Mouse (Mus musculus): ENCODE data around the gene Bckdk.

Gene Bckdk

DNA sequence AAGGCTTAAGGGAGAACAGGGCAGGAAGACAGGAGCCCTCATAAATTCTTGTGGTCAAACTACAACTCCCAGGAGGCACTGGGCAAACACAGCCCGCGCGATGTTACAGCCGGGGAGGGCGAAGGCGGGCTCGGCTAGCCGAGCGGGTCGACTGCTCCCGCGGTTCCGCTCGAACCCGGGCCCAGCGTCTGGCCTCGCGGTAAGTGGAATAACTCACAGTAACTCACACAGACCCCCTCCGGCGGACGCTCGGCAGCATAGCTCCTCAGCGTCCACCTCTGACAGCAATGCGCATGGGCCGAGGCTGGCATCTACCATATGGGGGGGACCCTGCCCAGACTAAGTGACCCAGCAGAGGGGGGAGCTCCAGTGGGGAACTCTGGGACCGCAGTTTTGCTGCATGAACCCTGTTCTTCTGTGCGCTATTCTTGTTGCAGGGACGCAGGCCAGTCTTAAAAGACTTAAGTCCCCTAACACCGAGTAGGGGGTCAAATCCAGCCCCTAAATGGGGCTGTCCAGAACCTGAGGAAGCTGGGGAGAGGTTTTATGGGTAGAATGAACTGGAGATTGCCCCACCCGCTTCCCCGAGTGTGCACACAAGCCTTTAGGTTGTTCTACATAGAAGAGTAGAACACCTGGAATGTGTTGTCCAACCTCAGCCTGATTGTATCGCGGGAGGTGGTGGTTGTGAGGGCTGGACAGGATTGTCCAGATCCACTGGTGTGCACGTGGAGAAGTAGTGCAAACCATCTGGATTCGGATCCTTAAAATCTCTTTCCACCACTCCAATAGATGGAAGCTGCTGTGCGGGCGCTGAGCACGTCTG, at the start of gene Bckdk:
Gene Bckdk, plus strand, starts transcription at position 112 of the 826 bp plus-strand sequence.
- in situ Hi-C loops (cut with MboI; ENCODE audit: low sequenced_read_pairs), result no loop called here

DNA sequence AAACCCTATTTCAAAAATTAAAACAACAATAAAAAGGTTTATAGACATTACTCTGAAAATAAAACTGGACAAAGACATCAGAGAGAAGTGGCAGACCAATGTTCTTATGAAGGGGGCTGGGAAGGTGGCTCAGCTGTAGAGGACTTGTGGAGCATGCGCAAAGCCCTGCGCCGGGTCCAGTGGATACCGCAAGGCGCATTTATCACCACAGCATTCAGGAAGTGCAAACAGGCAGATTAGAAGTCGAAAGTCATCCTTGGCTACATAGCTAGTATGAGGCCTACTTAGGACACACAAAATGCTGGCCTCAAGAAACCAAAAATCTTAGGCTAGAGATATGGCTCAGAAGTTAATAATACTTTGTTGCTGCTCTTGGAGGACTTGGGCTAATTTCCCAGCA, 45.6 kb upstream of the Bckdk start:
- in situ Hi-C loops (cut with MboI; ENCODE audit: low sequenced_read_pairs), result no loop called here

DNA sequence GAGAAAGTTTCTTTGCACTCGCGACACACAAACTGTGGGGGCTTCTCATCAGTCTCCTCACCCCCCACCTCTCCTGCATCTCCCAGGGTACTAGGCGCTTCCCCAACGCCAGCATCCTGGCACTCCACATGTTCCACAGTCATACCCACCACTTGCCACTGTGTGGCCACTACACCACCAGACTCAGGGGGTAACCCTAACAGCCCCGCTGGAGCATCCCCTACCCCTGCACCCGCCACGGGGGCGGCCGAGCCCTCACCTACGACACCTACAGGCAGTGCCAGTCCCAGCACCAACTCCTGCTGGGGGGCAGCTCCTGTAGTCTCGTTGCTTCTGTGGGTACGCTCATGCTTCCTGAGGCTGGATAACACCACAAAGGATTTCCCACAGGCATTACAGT, 37.4 kb upstream of the Bckdk start:
- in situ Hi-C loops (cut with MboI; ENCODE audit: low sequenced_read_pairs), result no loop called here

DNA sequence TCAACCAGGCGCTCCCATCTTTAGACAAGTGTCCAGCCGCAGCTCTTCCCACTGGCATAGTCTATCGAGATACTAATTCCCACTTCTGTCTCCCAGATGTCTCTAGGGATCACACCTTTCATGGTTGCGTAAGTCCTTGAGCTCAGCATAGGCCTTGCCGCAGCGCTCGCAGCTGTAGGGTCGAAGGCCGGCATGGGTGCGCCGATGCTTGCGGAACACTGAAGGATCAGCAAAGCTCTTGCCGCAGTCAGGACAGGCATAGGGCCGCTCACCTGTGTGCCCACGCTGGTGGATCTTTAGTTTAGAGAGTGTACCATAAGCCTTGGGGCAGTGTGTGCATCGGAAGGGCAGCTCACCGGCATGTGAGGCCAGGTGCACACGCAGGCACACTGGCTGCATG, 36.2 kb upstream of the Bckdk start:
- in situ Hi-C loops (cut with MboI; ENCODE audit: low sequenced_read_pairs), result no loop called here

DNA sequence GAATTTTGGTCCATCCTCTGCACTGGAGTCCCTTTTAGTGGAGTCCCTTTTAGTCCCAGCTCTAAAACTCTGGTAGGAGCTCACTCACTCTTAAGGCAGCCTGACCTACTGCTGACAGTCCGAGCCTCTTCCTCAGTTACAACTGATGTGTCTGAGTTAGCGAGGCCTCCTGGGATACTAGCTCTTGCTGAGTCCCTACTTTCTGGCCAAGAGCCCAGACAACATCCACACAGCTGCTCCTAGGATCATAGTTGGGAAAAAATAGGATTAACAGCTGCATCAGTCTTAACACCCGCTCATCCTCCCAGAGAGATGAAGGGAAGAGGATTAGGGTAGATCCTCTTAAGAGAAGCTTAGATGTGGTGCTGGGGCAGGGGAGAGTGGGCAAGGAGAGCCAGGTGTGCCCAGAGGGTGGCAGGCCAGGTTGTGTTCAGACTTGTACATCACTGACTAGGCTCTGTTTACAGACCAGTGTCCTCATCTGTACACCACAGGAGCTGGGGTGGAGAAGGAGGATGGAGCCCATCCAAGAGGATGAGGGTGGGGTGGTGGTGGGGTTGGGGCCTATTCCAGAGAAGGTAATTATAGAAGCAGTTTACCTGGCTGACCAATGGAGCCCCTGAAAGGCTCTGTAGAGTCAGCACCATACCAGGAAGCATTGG, 34.6 kb upstream of the Bckdk start:
- in situ Hi-C loops (cut with MboI; ENCODE audit: low sequenced_read_pairs), result no loop called here

DNA sequence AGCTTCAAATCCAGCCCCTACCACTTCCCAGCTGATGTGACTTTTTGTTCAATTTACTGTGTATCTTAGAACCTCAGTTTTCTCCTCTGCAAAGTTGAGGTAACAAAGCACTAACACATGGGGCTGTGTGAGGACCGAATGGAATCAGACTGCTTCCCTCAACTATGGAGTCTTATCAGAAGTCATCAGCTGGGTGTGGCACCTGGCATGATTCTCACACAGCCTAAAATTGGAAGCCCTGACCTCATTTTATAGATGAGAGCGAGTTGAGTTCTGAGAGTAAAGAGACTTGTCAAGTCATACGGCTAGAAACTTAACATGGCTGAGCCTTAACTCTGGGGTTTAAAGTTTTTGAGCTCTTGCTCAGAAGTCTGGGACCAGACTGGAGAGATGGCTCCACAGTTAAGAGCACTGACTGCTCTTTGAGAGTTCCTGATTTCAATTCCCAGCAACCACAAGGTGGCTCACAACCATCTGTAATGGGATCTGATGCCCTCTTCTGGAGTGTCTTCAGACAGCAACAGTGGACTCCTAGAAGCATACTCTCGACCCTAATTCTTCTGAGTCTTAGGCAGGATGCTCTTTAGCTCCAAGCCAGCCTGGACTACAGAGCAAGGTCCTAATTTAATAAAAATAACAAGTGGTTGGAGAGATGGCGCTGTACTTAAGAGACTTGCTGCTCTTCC, 33.6 kb upstream of the Bckdk start:
- in situ Hi-C loops (cut with MboI; ENCODE audit: low sequenced_read_pairs), result no loop called here

DNA sequence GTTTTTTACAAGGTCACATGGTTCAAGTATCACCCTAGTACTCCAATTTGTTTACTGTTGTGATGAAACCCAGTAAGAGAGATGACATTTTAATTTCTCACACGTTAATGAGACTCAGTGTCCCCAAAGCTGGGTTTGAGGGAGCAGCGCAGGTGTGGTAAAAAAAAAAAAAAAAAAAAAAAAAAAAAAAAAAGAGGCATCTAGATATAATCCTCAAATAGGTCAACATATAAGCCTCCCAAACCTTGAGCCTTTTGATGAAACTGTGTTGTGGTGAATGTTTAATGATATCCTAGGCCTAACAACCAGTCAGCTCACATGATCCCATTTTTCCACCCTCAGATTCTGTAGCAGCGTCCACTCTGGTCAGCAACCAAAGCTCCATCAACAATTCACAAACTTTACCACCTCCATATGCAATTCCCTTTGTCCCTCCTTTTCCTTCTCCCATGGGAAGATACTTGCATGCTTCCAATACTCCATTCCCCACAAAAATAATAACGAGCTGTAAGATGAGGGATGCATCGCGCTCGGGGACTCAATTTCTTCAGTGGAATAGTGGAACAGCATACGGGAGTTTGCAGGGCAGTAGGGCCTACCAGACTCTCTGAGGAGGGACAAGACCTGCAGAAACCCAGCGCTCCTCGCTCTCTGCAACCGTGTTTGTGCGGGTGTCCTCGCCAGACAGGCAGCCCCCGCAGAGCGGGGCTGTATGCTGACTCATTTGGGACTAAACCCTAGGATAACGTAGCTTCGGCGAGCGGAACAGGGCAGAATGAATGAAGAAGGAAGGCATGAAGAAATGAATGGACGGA, 28.9 kb upstream of the Bckdk start:
- in situ Hi-C loops (cut with MboI; ENCODE audit: low sequenced_read_pairs), result no loop called here

DNA sequence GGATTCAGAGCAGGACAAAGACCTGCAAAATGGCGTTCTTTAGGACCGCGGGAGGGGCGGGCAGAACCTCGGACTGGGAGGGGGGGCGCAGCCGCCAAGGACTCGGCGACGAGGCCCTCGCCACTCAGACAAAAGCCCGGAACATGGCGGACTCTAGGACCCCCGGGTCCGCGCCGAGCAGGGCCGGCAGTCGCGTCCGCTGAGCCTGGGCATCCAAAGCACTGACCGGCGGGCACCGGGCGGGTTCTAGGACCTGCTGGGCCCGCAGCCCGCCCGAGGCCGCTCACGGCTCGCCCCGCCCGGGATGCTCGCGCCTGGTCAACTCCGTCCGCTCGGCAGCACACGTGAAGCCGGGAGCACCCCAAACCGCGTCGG, 28.3 kb upstream of the Bckdk start:
- in situ Hi-C loops (cut with MboI; ENCODE audit: low sequenced_read_pairs), result no loop called here

DNA sequence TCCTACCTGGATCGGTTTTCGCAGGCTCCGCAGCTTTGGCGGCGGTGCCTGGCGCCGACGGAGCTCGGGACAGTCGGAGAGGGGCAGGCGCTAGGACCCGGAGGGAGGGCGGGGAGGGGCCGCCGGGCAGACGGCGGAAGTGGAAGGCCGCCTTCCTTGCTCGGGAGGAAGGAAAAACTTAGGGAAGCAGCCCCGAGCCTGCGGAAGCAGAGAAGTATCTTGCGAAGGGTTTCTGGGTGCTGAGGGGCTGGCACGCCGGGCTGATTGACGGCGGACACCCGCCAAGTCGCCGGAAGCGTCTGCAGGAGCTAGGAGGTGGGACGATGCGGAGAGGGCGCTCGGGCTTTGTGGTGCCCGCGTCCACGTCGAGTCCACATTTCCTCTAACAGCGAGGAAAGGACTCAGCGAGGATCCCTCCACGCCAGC, 27.8 kb upstream of the Bckdk start, which contains the start of gene Zfp646:
Gene Zfp646, plus strand, starts transcription at position 181 of the 426 bp plus-strand sequence.
- in situ Hi-C loops (cut with MboI; ENCODE audit: low sequenced_read_pairs), result no loop called here

DNA sequence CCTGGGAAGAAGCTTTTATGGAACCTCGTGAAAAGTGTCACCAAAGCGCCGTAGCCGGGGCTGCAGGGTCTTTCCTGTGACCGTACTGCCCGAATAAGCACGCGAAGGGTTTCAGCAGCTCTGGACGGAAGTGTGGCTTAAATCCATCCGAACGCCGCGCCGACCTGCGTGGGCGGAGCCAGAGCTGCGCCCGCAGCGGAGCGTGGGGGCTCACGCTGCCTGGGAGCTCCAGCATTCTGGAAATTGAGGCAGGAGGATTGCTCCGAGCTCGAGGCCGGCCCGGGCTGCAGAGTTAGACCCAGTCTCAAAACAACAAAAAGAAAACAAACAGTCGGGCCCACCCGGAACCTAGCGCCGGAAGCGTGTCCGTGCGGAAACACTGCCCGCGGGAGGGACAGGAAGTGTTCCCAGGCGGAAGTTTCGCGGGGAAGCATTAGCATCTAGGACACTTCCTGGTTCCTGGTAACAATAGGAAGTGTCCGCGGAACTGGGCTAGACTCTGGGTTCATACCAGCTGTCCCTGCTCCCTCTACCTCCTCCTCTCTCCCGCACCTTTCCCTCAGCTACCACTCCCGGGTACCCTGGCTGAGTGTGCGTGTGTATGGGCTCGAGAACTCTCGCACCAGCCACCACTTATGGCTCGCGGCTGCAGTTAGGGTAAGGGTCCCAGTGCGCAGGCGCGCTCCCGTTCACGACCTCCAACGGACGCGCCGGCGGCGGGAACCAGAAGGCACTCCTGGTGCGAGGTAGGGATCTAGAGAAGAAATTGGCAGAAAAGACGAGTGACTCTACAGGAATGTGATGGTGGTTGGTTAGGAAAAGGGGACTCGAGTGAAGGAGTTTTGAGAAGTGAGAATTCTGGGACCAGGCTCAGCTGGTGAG, 27.2 kb upstream of the Bckdk start, which contains the start of gene Zfp668:
Gene Zfp668, minus strand, starts transcription at position 362 of the 882 bp plus-strand sequence.
- in situ Hi-C loops (cut with MboI; ENCODE audit: low sequenced_read_pairs), result no loop called here

DNA sequence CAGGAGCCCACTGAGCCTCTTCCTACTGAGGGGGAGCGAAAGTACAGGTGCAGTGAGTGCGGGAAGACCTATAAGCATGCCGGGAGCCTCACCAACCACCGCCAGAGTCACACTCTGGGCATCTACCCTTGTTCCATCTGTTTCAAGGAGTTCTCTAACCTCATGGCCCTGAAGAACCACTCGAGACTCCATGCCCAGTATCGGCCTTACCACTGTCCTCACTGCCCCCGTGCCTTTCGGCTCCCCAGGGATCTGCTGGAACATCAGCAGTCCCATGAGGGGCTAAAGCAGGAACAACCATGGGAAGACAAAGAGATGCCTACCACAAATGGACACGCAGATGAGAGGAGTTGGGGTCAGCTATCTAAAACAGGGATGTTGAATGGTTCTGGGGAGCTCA, 24.6 kb upstream of the Bckdk start:
- in situ Hi-C loops (cut with MboI; ENCODE audit: low sequenced_read_pairs), result no loop called here

DNA sequence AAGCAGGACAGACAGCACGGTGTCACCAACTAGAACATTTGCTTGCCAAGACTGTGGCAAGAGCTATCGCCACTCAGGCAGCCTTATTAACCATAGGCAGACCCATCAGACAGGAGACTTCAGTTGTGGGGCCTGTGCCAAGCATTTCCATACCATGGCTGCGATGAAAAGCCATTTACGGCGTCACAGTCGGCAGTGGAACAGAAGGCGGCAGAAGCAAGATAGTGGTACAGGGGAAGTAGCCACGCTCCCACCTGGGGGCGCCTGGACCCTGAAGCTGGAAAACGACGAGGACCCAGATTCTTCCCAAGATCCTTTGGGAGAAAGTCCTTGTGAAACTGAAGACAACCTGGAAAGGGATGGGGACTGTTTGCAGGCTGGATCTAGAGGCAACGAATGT, 23.5 kb upstream of the Bckdk start:
- in situ Hi-C loops (cut with MboI; ENCODE audit: low sequenced_read_pairs), result no loop called here

DNA sequence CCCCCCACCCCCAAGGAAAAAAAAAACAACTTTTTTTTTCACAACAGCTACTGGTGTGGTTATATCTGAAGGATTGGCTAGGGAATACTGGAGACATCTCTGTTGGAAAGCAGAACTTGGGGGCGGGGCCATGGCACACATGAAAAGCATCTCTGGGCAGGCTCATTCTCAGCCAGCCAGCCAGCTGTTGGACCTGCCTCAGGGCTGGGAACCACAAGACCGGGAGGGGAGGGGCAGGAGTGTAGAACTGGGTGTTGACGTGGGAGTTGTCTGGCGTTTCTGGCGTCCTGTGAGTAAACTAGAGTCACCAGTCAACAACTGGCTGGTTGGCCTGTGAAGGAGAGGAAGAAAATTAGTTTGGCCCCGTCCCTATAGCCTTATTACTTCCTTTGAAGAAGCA, 17.9 kb upstream of the Bckdk start:
- in situ Hi-C loops (cut with MboI; ENCODE audit: low sequenced_read_pairs), result no loop called here

DNA sequence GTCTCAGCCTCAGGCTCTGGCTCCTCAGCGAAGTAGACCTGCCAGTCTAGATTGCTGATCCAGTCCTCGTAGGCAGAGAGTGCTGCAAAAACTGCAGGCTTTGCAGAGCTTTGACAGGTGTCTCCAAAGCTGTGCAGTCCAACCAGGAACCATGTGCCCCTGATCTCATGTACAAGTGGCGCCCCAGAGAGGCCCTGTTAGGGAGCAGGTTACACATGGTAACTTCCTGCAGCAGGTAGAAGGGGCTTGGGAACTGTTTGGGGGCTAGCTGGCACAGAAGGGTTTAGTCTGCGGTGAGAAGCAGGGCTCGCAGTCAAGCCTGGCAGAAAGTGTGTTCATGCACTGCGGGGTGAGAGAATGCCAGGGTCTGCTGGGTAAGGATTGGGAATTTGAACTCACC, 17.3 kb upstream of the Bckdk start:
- in situ Hi-C loops (cut with MboI; ENCODE audit: low sequenced_read_pairs), result no loop called here

DNA sequence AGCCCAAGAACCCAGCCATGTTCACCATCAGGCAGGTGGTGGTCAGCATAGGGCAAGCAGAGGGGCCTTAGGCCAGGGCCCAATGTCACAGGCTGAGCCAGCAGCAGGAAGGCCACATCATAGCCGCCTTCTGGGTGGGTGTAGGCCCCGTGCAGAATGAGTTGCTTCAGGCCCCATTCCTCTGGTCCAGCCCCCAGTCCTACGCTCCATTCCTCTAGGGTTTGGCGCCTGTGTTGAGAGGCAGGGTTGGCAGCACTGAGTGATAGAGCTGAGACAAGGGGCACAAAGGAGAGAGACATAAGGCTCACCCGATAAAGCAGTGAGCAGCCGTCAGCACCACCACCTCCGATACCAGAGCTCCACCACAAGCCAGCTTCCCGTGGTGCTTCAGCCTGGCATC, 16.7 kb upstream of the Bckdk start:
- in situ Hi-C loops (cut with MboI; ENCODE audit: low sequenced_read_pairs), result no loop called here

DNA sequence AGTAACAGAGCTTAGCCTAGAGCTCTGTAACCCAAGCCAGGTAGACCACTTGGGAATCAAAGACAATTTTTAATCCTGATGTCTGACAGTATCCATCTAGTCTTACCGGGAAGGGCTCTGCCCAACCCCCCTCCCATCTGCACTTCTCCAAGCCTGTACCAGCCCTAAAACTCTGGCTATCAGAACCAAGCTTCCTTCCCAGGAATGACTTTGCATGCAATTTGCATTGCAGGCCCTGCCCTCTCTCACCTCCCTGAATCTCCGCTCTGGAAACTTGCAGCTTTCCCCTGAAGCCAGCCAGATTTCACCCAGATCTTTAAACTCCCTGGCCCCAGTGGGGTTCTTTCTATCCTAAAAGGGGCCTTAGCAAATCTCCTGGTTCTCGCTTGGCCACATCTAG, 16.1 kb upstream of the Bckdk start:
- in situ Hi-C loops (cut with MboI; ENCODE audit: low sequenced_read_pairs), result no loop called here

DNA sequence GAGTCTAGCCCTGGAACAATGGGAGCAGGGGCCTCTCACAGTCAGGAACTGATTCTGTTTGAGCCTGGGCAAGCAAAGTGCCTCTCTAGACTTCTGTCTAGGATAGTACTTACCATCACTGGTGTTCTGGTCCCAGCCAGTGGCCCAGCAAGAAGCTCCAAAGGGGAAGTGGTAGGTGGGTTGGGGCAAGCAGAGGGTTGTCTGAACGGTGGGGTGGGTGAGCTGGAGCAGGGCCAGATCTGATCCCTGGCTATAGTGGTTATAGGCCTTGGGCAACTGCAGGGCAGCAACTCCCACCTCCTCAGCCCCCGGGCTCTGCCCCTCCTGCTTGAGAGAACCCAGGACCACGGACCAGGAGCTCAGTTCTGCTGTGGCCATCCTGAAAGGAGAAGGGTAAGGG, 15.1 kb upstream of the Bckdk start:
- in situ Hi-C loops (cut with MboI; ENCODE audit: low sequenced_read_pairs), result no loop called here

DNA sequence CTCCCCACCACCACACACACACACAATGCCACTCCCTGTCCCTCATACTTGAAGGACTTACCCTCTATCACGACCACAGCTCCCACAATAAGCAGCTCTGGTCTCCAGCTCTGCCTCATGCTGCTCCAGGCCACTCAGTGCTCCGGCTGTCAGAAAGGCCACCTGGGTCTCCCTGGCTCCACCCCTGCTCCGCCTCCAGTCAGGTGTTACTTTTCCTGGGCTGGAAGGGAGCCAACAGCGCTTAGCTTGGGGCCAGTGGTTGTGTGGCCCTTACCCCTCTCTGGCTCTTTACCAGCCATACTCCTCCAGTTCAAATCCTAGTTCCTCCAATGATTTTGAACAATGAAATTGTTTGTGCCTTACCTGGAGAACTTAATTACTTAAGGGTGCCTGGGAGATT, 13.1 kb upstream of the Bckdk start, which contains the start of gene Prss53:
Gene Prss53, minus strand, starts transcription at position 173 of the 400 bp plus-strand sequence.
- in situ Hi-C loops (cut with MboI; ENCODE audit: low sequenced_read_pairs), result no loop called here

DNA sequence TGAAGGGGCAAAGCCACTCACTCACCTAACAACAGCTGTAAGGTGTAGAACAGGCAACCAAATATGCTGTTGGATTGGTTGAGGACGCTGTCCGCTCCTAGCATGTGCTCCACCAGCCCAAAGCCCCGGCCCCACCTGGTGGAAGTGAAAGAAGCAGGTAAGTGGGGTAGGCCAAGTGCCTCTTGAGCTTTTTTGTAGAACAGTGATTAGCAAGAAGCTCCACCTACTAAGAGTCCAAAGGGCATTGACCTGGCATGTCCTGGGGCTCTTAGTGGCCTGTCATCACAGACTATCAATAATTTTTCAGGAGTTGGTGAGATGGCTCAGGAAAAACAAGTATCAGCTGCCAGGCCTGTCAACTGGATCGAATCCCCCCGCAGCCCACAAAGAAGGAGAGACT, 9.4 kb upstream of the Bckdk start:
- in situ Hi-C loops (cut with MboI; ENCODE audit: low sequenced_read_pairs), result no loop called here

DNA sequence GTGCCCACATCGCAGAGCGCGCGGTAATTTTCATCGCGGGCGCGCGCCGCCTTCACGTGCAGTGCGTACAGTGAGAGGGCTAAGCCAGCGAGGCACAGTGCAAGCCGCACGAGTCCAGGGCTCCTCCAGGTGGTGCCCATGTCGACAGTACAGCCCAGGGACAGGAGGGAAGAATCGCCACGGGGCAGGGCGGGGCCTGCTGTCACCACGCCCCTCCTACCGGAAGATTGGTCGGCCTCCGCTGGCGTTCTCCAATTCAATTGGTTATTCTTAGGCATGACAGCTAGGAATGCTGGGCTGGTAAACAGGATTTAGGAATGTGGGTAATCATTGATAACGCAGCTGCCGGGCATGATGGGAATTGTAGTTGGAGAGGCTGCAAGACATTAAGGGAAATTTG, 8.4 kb upstream of the Bckdk start, which contains the start of the genes Gm21974 and Vkorc1:
Gene Gm21974, minus strand, starts transcription at position 13 of the 400 bp plus-strand sequence.
Gene Vkorc1, minus strand, starts transcription at position 176 of the 400 bp plus-strand sequence.
- in situ Hi-C loops (cut with MboI; ENCODE audit: low sequenced_read_pairs), result no loop called here
